Mouse (Mus musculus) megakaryocyte, embryonic 14.5 days (primary cell): Measurements from ENCODE around the gene Rassf6. TPM values are rescaled to one million over a fixed set of nuclear protein-coding genes. Genes with fewer than 3 reads are reported as not detected.

Source experiments
- H3K27me3 ChIP-seq: replicated peaks from 2 replicates; pipeline ENCODE3; 2012; ENCODE audit warnings: inconsistent platforms
- H3K36me3 ChIP-seq: replicated peaks from 2 replicates; pipeline ENCODE3; 2012; ENCODE audit warnings: low read length, inconsistent platforms, mixed read lengths
- H3K4me1 ChIP-seq: 2 replicates; pipeline ENCODE4 v1.6.1; 2012; ENCODE audit warnings: inconsistent platforms
- H3K4me3 ChIP-seq: replicated peaks from 2 replicates; pipeline ENCODE3; 2012; ENCODE audit warnings: moderate library complexity, mild to moderate bottlenecking, inconsistent platforms
- H3K9me3 ChIP-seq: 2 replicates; pipeline ENCODE4 v1.6.1; 2012; ENCODE audit warnings: inconsistent platforms
- FLI1 ChIP-seq: IDR thresholded peaks from 2 replicates; pipeline ENCODE4 v1.6.1; 2012; ENCODE audit warnings: low read length, inconsistent platforms, mixed read lengths
- GATA1 ChIP-seq: IDR thresholded peaks from 3 replicates; pipeline ENCODE4 v1.6.1; 2012; ENCODE audit warnings: mixed read lengths, low read length, inconsistent platforms, borderline replicate concordance
- polyA plus RNA-seq: library from polyadenylated mRNA; stranded (reverse); fragments of >175 nt; gene quantifications from 2 replicates; pipeline ENCODE4 v1.2.3, GENCODE M21; 2012; ENCODE audit warnings: low replicate concordance; ENCODE audit not compliant: insufficient read depth

Rassf6 gene
- polyA plus RNA-seq, 1 experiment = not detected

DNA sequence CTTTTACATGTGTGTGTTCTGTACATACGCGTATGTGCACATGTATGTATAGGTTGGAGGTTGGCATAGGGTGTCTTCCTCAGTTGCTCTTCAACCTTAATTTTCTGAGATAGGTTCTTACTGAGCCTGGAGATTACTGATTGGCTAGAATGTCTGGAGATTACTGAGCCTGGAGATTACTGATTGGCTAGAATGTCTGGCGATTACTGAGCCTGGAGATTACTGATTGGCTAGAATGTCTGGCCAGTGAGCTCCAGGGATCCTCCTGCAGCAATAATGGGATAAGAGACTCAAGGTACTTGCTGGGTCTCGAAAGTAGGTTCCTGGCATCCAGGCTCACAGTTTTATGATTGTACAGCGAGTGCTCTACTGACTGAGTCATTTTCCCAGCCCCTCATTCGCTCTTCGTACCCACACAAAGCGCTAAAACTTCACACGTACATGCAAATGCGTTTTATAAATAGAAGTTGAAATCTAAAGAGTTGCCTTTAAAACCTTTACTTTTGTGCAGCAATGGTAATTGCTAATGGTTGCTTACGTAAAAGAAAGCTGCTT is 78.7 kb downstream of the Rassf6 start:
- Histone ChIP-seq H3K9me3 (no peaks in the 10 kb centered on the region), H3K36me3 (no peaks in the 10 kb centered on the region), H3K4me3 (no peak overlapping the region), H3K4me1 (no peaks in the 10 kb centered on the region), H3K27me3 (peaks cover 3% of the 10 kb centered on the region)
- TF ChIP-seq FLI1 (no peak), GATA1 (no peak)

DNA sequence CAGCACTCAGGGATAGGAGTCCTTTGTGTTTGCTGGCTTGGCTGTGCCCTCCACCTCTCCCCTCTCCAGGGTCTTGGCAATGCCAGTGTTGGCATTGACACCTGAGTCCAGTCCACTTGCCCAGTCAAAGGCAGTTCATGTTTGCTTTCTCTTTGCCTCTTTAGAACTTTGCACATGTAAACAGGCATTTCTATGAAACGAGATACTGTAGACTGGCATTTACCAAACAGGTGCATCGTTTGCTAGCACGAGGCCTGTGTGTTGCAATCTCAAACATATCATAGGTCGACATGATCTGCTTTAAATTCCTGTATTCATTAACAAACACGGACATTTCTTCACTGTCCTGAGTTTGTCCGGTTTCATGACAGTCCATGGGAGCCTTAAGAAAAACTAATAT is 79.7 kb downstream of the Rassf6 start, which contains the start of gene 5830473C10Rik:
TSS of gene 5830473C10Rik (plus strand) at position 365 of the 400 bp plus-strand sequence.
- Histone ChIP-seq H3K27me3 (peaks cover 6% of the 10 kb centered on the region), H3K9me3 (no peaks in the 10 kb centered on the region), H3K36me3 (no peaks in the 10 kb centered on the region), H3K4me1 (no peaks in the 10 kb centered on the region), H3K4me3 (no peak within 1 kb of the TSS)
- TF ChIP-seq FLI1 (no peak), GATA1 (no peak)

DNA sequence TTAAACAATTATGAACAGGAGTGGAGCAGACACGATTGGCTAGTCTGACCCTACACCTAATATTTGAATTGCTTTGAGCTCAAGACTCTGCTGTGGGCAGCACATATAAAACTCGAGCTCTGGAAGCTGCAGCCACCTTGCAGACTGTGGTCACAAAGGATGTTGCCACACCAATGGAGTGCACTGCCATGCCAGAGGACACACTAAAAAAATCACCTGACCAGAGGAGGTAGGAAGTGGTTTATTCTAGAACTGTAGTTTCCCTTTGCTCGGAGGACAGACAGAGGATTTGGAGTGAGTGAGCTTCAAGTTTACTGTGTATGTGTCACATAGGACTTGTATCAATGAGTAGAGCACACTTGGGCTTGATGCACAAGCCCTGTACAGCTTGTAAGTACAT is 84.4 kb downstream of the Rassf6 start:
- Histone ChIP-seq H3K27me3 (peaks cover 9% of the 10 kb centered on the region), H3K4me3 (no peak overlapping the region), H3K4me1 (no peaks in the 10 kb centered on the region), H3K9me3 (no peaks in the 10 kb centered on the region), H3K36me3 (no peaks in the 10 kb centered on the region)
- TF ChIP-seq FLI1 (no peak), GATA1 (no peak)

Other genes with a start within 250 kb of the Rassf6 start
- not detected in 2 replicates for gene Alb, start 179.8 kb downstream of the Rassf6 start, polyA plus RNA-seq
- gene Afp, start 149.9 kb downstream of the Rassf6 start, polyA plus RNA-seq = 0.30 TPM in 1 of 2 replicates, not detected in the other
- gene Afm, start 121.7 kb downstream of the Rassf6 start, polyA plus RNA-seq = not detected in 2 replicates
- 0.73 and 2.2 TPM in 2 replicates for gene 5830473C10Rik, start 79.5 kb downstream of the Rassf6 start, polyA plus RNA-seq
- 0.36 TPM in 1 of 2 replicates, not detected in the other for gene Cxcl5, start 118.7 kb upstream of the Rassf6 start, polyA plus RNA-seq
- 127 and 345 TPM in 2 replicates for gene Ppbp, start 127.9 kb upstream of the Rassf6 start, polyA plus RNA-seq
- gene Pf4, start 131.8 kb upstream of the Rassf6 start, polyA plus RNA-seq = 1,238 and 4,927 TPM in 2 replicates
- gene Cxcl3, start 145.4 kb upstream of the Rassf6 start, polyA plus RNA-seq = 13.4 and 15.8 TPM in 2 replicates
- not detected in 2 replicates for gene Cxcl15, start 153.9 kb upstream of the Rassf6 start, polyA plus RNA-seq